Mouse (Mus musculus) kidney, adult 18-20 months (tissue): ENCODE data around the gene Prl6a1.

ENCODE experiments used
- DNase-seq: peaks from one replicate; pipeline ENCODE4 v3.0.0; 2021

The Prl6a1 gene

DNA sequence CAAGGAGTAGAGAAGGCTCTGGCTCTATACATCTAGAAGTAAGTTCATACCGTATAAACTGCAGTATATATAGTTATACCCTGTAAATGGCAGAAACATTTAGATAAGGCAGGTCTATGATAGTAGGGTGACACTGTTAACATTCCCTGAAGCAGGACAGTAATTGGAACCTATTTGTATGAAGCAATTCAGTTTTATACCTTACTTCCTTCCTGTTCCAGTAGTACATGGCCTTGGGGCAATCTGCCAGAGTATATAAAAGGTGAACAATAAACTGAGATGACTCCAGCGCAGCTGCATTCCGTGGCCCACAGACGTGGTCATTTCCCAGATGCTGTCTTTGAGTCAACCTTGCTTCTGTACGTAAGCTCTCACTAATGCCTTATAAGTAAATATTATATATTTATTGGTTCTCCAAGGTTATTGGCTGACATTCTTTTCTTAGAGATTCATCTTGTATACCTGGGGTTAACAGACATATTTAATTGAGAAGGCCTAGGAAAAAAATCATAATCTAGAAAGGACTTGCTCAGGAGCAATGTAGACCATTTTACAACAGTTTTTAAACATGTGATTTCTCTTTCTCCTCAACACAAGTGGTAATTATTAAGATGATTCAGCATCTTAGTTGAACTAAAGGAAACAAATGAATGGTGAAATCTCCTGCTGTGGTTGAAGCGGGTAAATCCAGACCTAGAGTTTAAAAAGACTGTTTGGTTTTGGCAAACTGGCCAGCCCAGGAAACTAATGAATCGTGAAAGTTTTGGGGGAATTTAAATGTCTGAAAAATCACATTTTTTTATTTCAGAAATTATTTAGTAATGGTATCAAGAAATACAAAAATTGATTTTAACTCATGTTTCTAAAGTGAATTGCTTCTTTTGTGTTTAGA is at the start of gene Prl6a1:
Prl6a1 (plus strand) TSS at position 294 of the 892 bp plus-strand sequence.
- no peak for DNase-seq

DNA sequence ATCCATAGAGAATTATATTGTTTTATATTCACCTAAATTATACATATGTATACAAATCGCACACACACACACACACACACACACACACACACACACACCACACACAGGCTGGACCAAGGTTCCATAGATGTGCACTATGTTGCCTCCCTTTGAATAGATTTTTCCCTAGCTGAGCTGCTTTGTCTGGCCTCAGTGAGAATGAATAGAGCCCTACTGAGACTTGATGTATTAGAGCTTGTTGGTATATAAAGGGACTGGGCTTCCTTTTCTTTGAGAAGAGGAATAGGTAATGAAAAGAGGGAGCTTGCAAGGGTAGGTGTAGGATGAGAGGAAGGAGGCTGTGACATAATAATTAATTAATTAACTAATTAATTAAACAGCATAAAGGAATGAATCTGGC is 22.6 kb downstream of the Prl6a1 start:
- DNase-seq, result no peak

DNA sequence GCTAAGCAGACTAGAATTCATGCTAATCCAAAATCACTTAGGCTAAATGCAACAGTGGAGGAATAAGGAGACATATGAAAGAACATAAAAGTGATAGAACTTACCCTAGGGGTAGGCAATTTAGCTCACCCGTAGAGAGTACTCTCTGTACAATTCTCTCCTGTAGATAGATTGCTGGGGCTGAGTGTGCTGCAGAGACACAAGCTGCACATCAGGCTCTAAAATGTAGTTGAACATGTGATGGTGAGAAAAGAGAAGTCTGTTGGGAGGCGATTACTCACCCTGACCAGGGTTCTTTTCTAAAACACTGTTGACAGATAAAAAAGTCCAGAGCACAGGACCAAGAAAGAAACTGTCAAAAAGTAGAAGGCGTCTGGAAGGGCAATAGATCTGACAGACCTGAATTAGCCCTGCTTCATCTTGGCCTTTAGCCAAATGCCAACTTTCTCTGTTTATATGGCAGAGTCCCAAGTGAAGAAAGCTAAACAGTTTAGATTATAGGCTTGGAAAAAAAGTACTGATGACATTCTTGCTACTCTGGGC is 30.4 kb downstream of the Prl6a1 start:
- no peak for DNase-seq

DNA sequence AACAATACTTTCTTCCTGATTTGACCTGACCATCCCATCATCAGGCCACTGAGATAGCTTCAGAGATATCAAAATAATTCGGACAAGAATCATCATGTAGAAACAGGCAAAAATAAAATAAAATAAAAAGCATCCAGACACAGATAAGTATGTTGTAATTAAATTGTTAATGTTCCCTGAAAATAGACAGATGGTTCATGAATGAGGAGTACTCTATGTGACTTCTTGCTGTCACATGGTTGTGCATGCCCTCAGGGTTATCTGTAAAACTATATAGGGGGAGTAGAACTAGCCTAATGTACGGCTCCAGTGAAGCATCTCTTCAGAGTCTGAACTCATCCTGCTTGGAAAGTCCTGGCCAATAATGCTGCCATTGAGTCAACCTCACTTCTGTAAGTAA is 32.9 kb downstream of the Prl6a1 start, which contains the start of gene Prl8a2:
Prl8a2 (plus strand) TSS at position 301 of the 400 bp plus-strand sequence.
- no peak for DNase-seq
